Mouse (Mus musculus) embryonic facial prominence, embryonic 10.5 days (tissue): ENCODE results near the gene Myom3. TPM values are rescaled to one million over a fixed set of nuclear protein-coding genes. Genes with fewer than 3 reads are reported as not detected.

Source experiments
- DNase-seq: peaks from one replicate; pipeline ENCODE4 v3.0.0-alpha.2; 2017; ENCODE audit warnings: low spot score
- H3K27ac ChIP-seq: fragments of 300-500 bp; sonication (generic); replicated peaks from 2 replicates; pipeline ENCODE4 v1.5.1; 2016; ENCODE audit warnings: mild to moderate bottlenecking
- H3K27me3 ChIP-seq: fragments of 300-500 bp; sonication (generic); replicated peaks from 2 replicates; pipeline ENCODE4 v1.6.1; 2016; ENCODE audit warnings: low read depth, mild to moderate bottlenecking; ENCODE audit not compliant: poor library complexity, severe bottlenecking
- H3K36me3 ChIP-seq: fragments of 300-500 bp; sonication (generic); replicated peaks from 2 replicates; pipeline ENCODE4 v1.6.1; 2016; ENCODE audit warnings: mild to moderate bottlenecking, moderate library complexity
- H3K4me1 ChIP-seq: fragments of 300-500 bp; sonication (generic); 2 replicates; pipeline ENCODE4 v1.6.1; 2016
- H3K4me3 ChIP-seq: fragments of 300-500 bp; sonication (generic); 2 replicates; pipeline ENCODE4 v1.5.1; 2016; ENCODE audit warnings: mild to moderate bottlenecking, moderate library complexity
- H3K9me3 ChIP-seq: fragments of 300-500 bp; sonication (generic); 2 replicates; pipeline ENCODE4 v1.6.1; 2016; ENCODE audit warnings: mild to moderate bottlenecking
- WGBS: fragments of 180-500 bp; shearing (Covaris S2); methylation state at CpG from one replicate; pipeline ENCODE4 v1.1.7; 2016; 5-methylcytosine and 5-hydroxymethylcytosine counted together
- polyA plus RNA-seq: library from polyadenylated mRNA; unstranded; fragments of >200 nt; fragmentation: Nextera tagmentation; extraction: Ambion mirVana; gene quantifications from 2 replicates; pipeline ENCODE4 v1.2.1, GENCODE M21; 2016

The Myom3 gene
- polyA plus RNA-seq, 1 experiment from 2014 or later = not detected

- no peak overlapping the region for H3K4me3 ChIP-seq
- H3K4me1 ChIP-seq = peaks cover 27% of the 10 kb centered on the region
- WGBS = 87% methylated on average over 13 of the region's 13 CpGs
- H3K27me3 ChIP-seq = peaks cover 14% of the 10 kb centered on the region
- no peak overlapping the region for H3K27ac ChIP-seq
- no peaks in the 10 kb centered on the region for H3K9me3 ChIP-seq
- no peaks in the 10 kb centered on the region for H3K36me3 ChIP-seq
- no peak for DNase-seq
Observed at GRCm38 (mm10) chr4:135764700-135765099, 5.2 kb downstream of the Myom3 start.

GRCm38 (mm10) chr4:135765707-135766106 is 6.2 kb downstream of the Myom3 start:
- DNase-seq = no peak
- no peak overlapping the region for H3K4me3 ChIP-seq
- peaks cover 9% of the 10 kb centered on the region for H3K27me3 ChIP-seq
- H3K4me1 ChIP-seq = peaks cover 25% of the 10 kb centered on the region
- WGBS = 77% methylated on average over 8 of the region's 8 CpGs
- no peaks in the 10 kb centered on the region for H3K36me3 ChIP-seq
- no peak overlapping the region for H3K27ac ChIP-seq
- no peaks in the 10 kb centered on the region for H3K9me3 ChIP-seq

- Histone ChIP-seq H3K27ac (no peak overlapping the region), H3K4me3 (no peak overlapping the region), H3K27me3 (0 out of 2 replicates have a peak, but pooled peaks cover 3% of the 10 kb centered on the region), H3K4me1 (peaks cover 16% of the 10 kb centered on the region), H3K36me3 (no peaks in the 10 kb centered on the region), H3K9me3 (no peaks in the 10 kb centered on the region)
- no peak for DNase-seq
- WGBS = 79% methylated on average over 3 of the region's 3 CpGs
Observed at GRCm38 (mm10) chr4:135766976-135767375, 7.5 kb downstream of the Myom3 start.

GRCm38 (mm10) chr4:135768572-135769526 is 9.3 kb downstream of the Myom3 start:
- Histone ChIP-seq H3K4me1 (peaks cover 7% of the 10 kb centered on the region; the same call in 1 of the 2 replicates), H3K9me3 (no peaks in the 10 kb centered on the region), H3K36me3 (no peaks in the 10 kb centered on the region), H3K27me3 (0 out of 2 replicates have a peak, but pooled peaks cover 3% of the 10 kb centered on the region), H3K4me3 (no peak overlapping the region), H3K27ac (0 out of 2 replicates have a peak overlapping the region, but pooled peaks have one; percentile 19)
- DNase-seq = peak; percentile 34
- WGBS = 63% methylated on average over 14 of the region's 14 CpGs

- Histone ChIP-seq H3K4me3 (no peak overlapping the region), H3K36me3 (no peaks in the 10 kb centered on the region), H3K4me1 (peaks cover 17% of the 10 kb centered on the region), H3K27ac (no peak overlapping the region), H3K27me3 (peaks cover 5% of the 10 kb centered on the region; the same call in 1 of the 2 replicates), H3K9me3 (no peaks in the 10 kb centered on the region)
- 83% methylated on average over 18 of the region's 18 CpGs for WGBS
- no peak for DNase-seq
Observed at GRCm38 (mm10) chr4:135770611-135771305, 11.2 kb downstream of the Myom3 start.

- Histone ChIP-seq H3K27ac (no peak overlapping the region), H3K27me3 (peaks cover 5% of the 10 kb centered on the region; the same call in 1 of the 2 replicates), H3K4me1 (peaks cover 17% of the 10 kb centered on the region), H3K4me3 (no peak overlapping the region), H3K9me3 (no peaks in the 10 kb centered on the region), H3K36me3 (no peaks in the 10 kb centered on the region)
- 80% methylated on average over 6 of the region's 6 CpGs for WGBS
- DNase-seq = no peak
Observed at GRCm38 (mm10) chr4:135771592-135771991, 12.1 kb downstream of the Myom3 start.

GRCm38 (mm10) chr4:135772671-135773070 is 13.2 kb downstream of the Myom3 start:
- no peak overlapping the region for H3K4me3 ChIP-seq
- H3K27me3 ChIP-seq = peaks cover 5% of the 10 kb centered on the region; the same call in 1 of the 2 replicates
- H3K27ac ChIP-seq = no peak overlapping the region
- no peaks in the 10 kb centered on the region for H3K9me3 ChIP-seq
- WGBS = 76% methylated on average over 4 of the region's 4 CpGs
- DNase-seq = no peak
- no peaks in the 10 kb centered on the region for H3K36me3 ChIP-seq
- peaks cover 17% of the 10 kb centered on the region for H3K4me1 ChIP-seq

- peak; percentile 32 for DNase-seq
- H3K9me3 ChIP-seq = no peaks in the 10 kb centered on the region
- no peaks in the 10 kb centered on the region for H3K36me3 ChIP-seq
- 54% methylated on average over 8 of the region's 8 CpGs for WGBS
- peaks cover 5% of the 10 kb centered on the region; the same call in 1 of the 2 replicates for H3K27me3 ChIP-seq
- H3K4me1 ChIP-seq = peaks cover 12% of the 10 kb centered on the region
- H3K27ac ChIP-seq = no peak overlapping the region
- no peak overlapping the region for H3K4me3 ChIP-seq
Observed at GRCm38 (mm10) chr4:135774496-135774895, 15.0 kb downstream of the Myom3 start.

- H3K4me3 ChIP-seq = no peak overlapping the region
- no peak for DNase-seq
- H3K4me1 ChIP-seq = peaks cover 31% of the 10 kb centered on the region
- no peak overlapping the region for H3K27ac ChIP-seq
- H3K36me3 ChIP-seq = no peaks in the 10 kb centered on the region
- H3K27me3 ChIP-seq = peaks cover 5% of the 10 kb centered on the region; the same call in 1 of the 2 replicates
- no peaks in the 10 kb centered on the region for H3K9me3 ChIP-seq
- 93% methylated on average over 4 of the region's 4 CpGs for WGBS
Observed at GRCm38 (mm10) chr4:135776850-135777249, 17.3 kb downstream of the Myom3 start.

GRCm38 (mm10) chr4:135779661-135780060 is 20.1 kb downstream of the Myom3 start:
- peaks cover 25% of the 10 kb centered on the region for H3K4me1 ChIP-seq
- peaks cover 1% of the 10 kb centered on the region; the same call in 1 of the 2 replicates for H3K27me3 ChIP-seq
- WGBS = 69% methylated on average over 9 of the region's 9 CpGs
- no peak overlapping the region for H3K4me3 ChIP-seq
- 0 out of 2 replicates have a peak overlapping the region, but pooled peaks have one; percentile 44 for H3K27ac ChIP-seq
- no peaks in the 10 kb centered on the region for H3K36me3 ChIP-seq
- DNase-seq = no peak
- no peaks in the 10 kb centered on the region for H3K9me3 ChIP-seq

GRCm38 (mm10) chr4:135780255-135780654 is 20.7 kb downstream of the Myom3 start:
- Histone ChIP-seq H3K9me3 (no peaks in the 10 kb centered on the region), H3K27me3 (no peaks in the 10 kb centered on the region; the same call in 1 of the 2 replicates), H3K4me3 (no peak overlapping the region), H3K27ac (0 out of 2 replicates have a peak overlapping the region, but pooled peaks have one; percentile 44), H3K36me3 (no peaks in the 10 kb centered on the region), H3K4me1 (peaks cover 22% of the 10 kb centered on the region)
- DNase-seq = peak; percentile 34
- 65% methylated on average over 3 of the region's 3 CpGs for WGBS

GRCm38 (mm10) chr4:135781304-135781703 is 21.8 kb downstream of the Myom3 start:
- no peaks in the 10 kb centered on the region for H3K9me3 ChIP-seq
- no peaks in the 10 kb centered on the region for H3K36me3 ChIP-seq
- DNase-seq = no peak
- no peak overlapping the region for H3K4me3 ChIP-seq
- H3K27me3 ChIP-seq = no peaks in the 10 kb centered on the region
- WGBS = 89% methylated on average over 5 of the region's 5 CpGs
- H3K27ac ChIP-seq = no peak overlapping the region
- H3K4me1 ChIP-seq = peaks cover 22% of the 10 kb centered on the region
